28 mouse cellular contexts compared by ENCODE assay signal in genomic region chr11:19941978-19942377, GRCm38 (mm10). TPM values are rescaled to one million over a fixed set of nuclear protein-coding genes. Genes with fewer than 3 reads are reported as not detected.
DNase-seq lines count a peak whose midpoint lies in the region; ATAC-seq and TF ChIP-seq lines count a peak whose summit lies in the region.
"Had no signal": no experiment of that assay in that cellular context is flagged by ENCODE, and none has a peak within 500 bp of the region (broad histone marks: within the 10 kb centered on the region; RNA-seq: fewer than 3 reads in every experiment).

No protein-coding gene starts in this region.

- H3K27me3 ChIP-seq in cerebellum, adult 2 months (ENCODE audit: control insufficient read depth, insufficient read depth, low read length), result no peaks in the 10 kb centered on the region
- H3K27me3 ChIP-seq in limb, embryonic 10.5 days (ENCODE audit: low read depth, poor library complexity, severe bottlenecking), result no peaks in the 10 kb centered on the region
- no peaks in the 10 kb centered on the region for H3K27me3 ChIP-seq in stomach, postnatal 0 days (ENCODE audit: control insufficient read depth, insufficient read depth, low read length)
- H3K27me3 ChIP-seq: embryonic facial prominence, embryonic 15.5 days; forebrain, embryonic 12.5 days; hindbrain, embryonic 15.5 days; limb, embryonic 12.5 days; liver, embryonic 12.5 days; midbrain, embryonic 13.5 days; neural tube, embryonic 13.5 days had no signal

- peaks cover 53% of the 10 kb centered on the region for H3K36me3 ChIP-seq in limb, embryonic 10.5 days
- H3K36me3 ChIP-seq in stomach, postnatal 0 days (ENCODE audit: control insufficient read depth, insufficient read depth, low read length), result no peaks in the 10 kb centered on the region
- H3K36me3 ChIP-seq: hindbrain, embryonic 15.5 days; neural tube, embryonic 13.5 days had no signal

- TF ChIP-seq POLR2A in cerebellum, adult 2 months (IDR thresholded peaks at IDR 0.05; ENCODE audit: borderline replicate concordance, insufficient read depth, low read length), result no peak

- peak overlapping the region; percentile 94 for H3K27ac ChIP-seq in cerebellum, adult 2 months (ENCODE audit: insufficient read depth, low read length)
- H3K27ac ChIP-seq in left cerebral cortex, adult 2 months, result peak overlapping the region; percentile 40
- peak overlapping the region; percentile 53 for H3K27ac ChIP-seq in limb, embryonic 10.5 days
- peak overlapping the region; percentile 35 for H3K27ac ChIP-seq in stomach, postnatal 0 days (replicated peaks)
- H3K27ac ChIP-seq: embryonic facial prominence, embryonic 10.5 days; embryonic facial prominence, embryonic 15.5 days; forebrain, embryonic 12.5 days; heart, embryonic 13.5 days; hindbrain, embryonic 10.5 days; hindbrain, embryonic 15.5 days; limb, embryonic 12.5 days; liver, embryonic 12.5 days; macrophage; midbrain, embryonic 13.5 days; neural tube, embryonic 13.5 days had no signal

- intact Hi-C loops in left cerebral cortex, adult 2 months (cut with DNase I), result no loop called here
- intact Hi-C loops in left cerebral cortex, postnatal 14 days (cut with DNase I), result no loop called here

- TF ChIP-seq CTCF in cerebellum, adult 2 months (IDR thresholded peaks at IDR 0.05; ENCODE audit: borderline replicate concordance, insufficient read depth, low read depth, low read length), result no peak
- no peak for TF ChIP-seq CTCF in left cerebral cortex, adult 2 months (IDR thresholded peaks at IDR 0.05)
- TF ChIP-seq CTCF in stomach, postnatal 0 days (IDR thresholded peaks at IDR 0.05; ENCODE audit: low read depth), result no peak

- peak; percentile 50 to 53 for DNase-seq in cerebellum, adult 2 months
- no peak for DNase-seq in left cerebral cortex, adult 2 months (ENCODE audit: extremely low spot score in 1 of 2, low spot score in 2 of 2)
- no peak for DNase-seq in left cerebral cortex, postnatal 14 days (ENCODE audit: low spot score in 2 of 2)
- DNase-seq in limb, embryonic 10.5 days (ENCODE audit: low spot score), result no peak
- no peak for DNase-seq in stomach, postnatal 0 days (ENCODE audit: low spot score)
- no peak for DNase-seq in urinary bladder, adult 18-20 months (ENCODE audit: low spot score in 2 of 2)
- DNase-seq in adrenal gland, adult 2 months, result no peak
- DNase-seq: adrenal gland, postnatal 10 days; cerebellum, adult 11 months; heart, postnatal 14 days; kidney, postnatal 25 days; layer of hippocampus, postnatal 36 days; liver, postnatal 0 days had no signal

- no peak overlapping the region for H3K4me2 ChIP-seq in stomach, postnatal 0 days (replicated peaks; ENCODE audit: low read depth)
- H3K4me2 ChIP-seq: embryonic facial prominence, embryonic 15.5 days; forebrain, embryonic 12.5 days; heart, embryonic 13.5 days; hindbrain, embryonic 15.5 days; limb, embryonic 12.5 days; liver, embryonic 12.5 days; midbrain, embryonic 13.5 days; neural tube, embryonic 13.5 days had no signal

- H3K9me3 ChIP-seq in limb, embryonic 10.5 days (replicated peaks), result no peaks in the 10 kb centered on the region
- H3K9me3 ChIP-seq in stomach, postnatal 0 days (ENCODE audit: control insufficient read depth, low read length), result no peaks in the 10 kb centered on the region
- H3K9me3 ChIP-seq: embryonic facial prominence, embryonic 15.5 days; forebrain, embryonic 12.5 days; G1E; heart, embryonic 13.5 days; hindbrain, embryonic 15.5 days; limb, embryonic 12.5 days; midbrain, embryonic 13.5 days; neural tube, embryonic 13.5 days had no signal

- no peak for ATAC-seq in cerebellum, adult (ENCODE audit: insufficient number of reproducible peaks, low FRiP score, low TSS enrichment)
- peak; percentile 51 for ATAC-seq in stomach, postnatal 0 days (ENCODE audit: low FRiP score, low TSS enrichment)
- ATAC-seq: inflammation-experienced regulatory T-cells, adult 6 months; liver, embryonic 12.5 days; liver, postnatal 0 days; lung, postnatal 0 days; midbrain, embryonic 13.5 days had no signal

- no peak for TF ChIP-seq EP300 in stomach, postnatal 0 days (optimal IDR thresholded peaks at IDR 0.05)

- H3K4me1 ChIP-seq in cerebellum, adult 2 months (ENCODE audit: control insufficient read depth, insufficient read depth, low read length), result peaks cover 63% of the 10 kb centered on the region
- H3K4me1 ChIP-seq in limb, embryonic 10.5 days, result peaks cover 31% of the 10 kb centered on the region
- H3K4me1 ChIP-seq in stomach, postnatal 0 days (replicated peaks; ENCODE audit: control insufficient read depth, insufficient read depth), result peaks cover 7% of the 10 kb centered on the region; the same call in 1 of the 2 replicates
- H3K4me1 ChIP-seq: hindbrain, embryonic 10.5 days had no signal

- 34% methylated on average over 4 of the region's 4 CpGs for WGBS in cerebellum, adult 2 months
- 75% methylated on average over 4 of the region's 4 CpGs for WGBS in limb, embryonic 10.5 days
- WGBS in stomach, postnatal 0 days, result 50% methylated on average over 4 of the region's 4 CpGs

- H3K4me3 ChIP-seq in cerebellum, adult 2 months (replicated peaks; ENCODE audit: insufficient read depth, low read depth, low read length), result no peak overlapping the region
- H3K4me3 ChIP-seq in left cerebral cortex, adult 2 months, result no peak overlapping the region
- H3K4me3 ChIP-seq in limb, embryonic 10.5 days, result no peak overlapping the region
- no peak overlapping the region for H3K4me3 ChIP-seq in stomach, postnatal 0 days (ENCODE audit: low read depth, low read length)
- H3K4me3 ChIP-seq: embryonic facial prominence, embryonic 10.5 days; embryonic facial prominence, embryonic 15.5 days; forebrain, embryonic 12.5 days; heart, embryonic 13.5 days; hindbrain, embryonic 10.5 days; hindbrain, embryonic 15.5 days; limb, embryonic 12.5 days; liver, embryonic 12.5 days; midbrain, embryonic 13.5 days; neural tube, embryonic 13.5 days had no signal

- H3K9ac ChIP-seq in stomach, postnatal 0 days (ENCODE audit: low read length), result no peak overlapping the region
- H3K9ac ChIP-seq: embryonic facial prominence, embryonic 15.5 days; forebrain, embryonic 12.5 days; heart, embryonic 13.5 days; hindbrain, embryonic 15.5 days; limb, embryonic 12.5 days; liver, embryonic 12.5 days; liver, postnatal 0 days; midbrain, embryonic 13.5 days; neural tube, embryonic 13.5 days had no signal

RNA-seq across cellular contexts. Expression of gene Spred2, which starts 17.8 kb away (rescaled TPM):
- polyA plus RNA-seq in cerebellum, adult 2 months (2012; rRNA removed), result 40.3 and 40.6 TPM in 2 replicates
- total RNA-seq in left cerebral cortex, adult 2 months (2021), result 100 to 1,000 TPM; 102 to 119 TPM
- total RNA-seq in left cerebral cortex, postnatal 14 days (2021), result 10 to 100 TPM; 84.3 to 85.1 TPM
- polyA plus RNA-seq in limb, embryonic 10.5 days (2016; fragmentation: Nextera tagmentation; extraction: Ambion mirVana), result 8.3 and 9.3 TPM in 2 replicates
- 3.5 and 3.6 TPM in 2 replicates for polyA plus RNA-seq in stomach, postnatal 0 days (2015; fragmentation: Nextera tagmentation; extraction: Ambion mirVana)
- total RNA-seq in adrenal gland, adult 2 months (2021), result 10 to 100 TPM; 27.5 to 34.0 TPM
- polyA plus RNA-seq in adrenal gland, adult 2 months (2012; rRNA removed), result 26.3 and 36.6 TPM in 2 replicates

Comparison
In these comparisons a context has a peak if more than half of its experiments do, and no peak if none do; other contexts are left out.
1. DNase-seq: peak in cerebellum, adult 2 months (2 of 2); none in left cerebral cortex, adult 2 months (0 of 2), left cerebral cortex, postnatal 14 days (0 of 2), limb, embryonic 10.5 days (single experiment), stomach, postnatal 0 days (single experiment), urinary bladder, adult 18-20 months (0 of 2) and adrenal gland, adult 2 months (single experiment).
2. H3K27ac ChIP-seq: peak in every context shown above with its lines; median percentile 94 in cerebellum, adult 2 months; 53 in limb, embryonic 10.5 days; 40 in left cerebral cortex, adult 2 months; 35 in stomach, postnatal 0 days.